Mouse (Mus musculus): ENCODE data around the gene Cd47.

GRCm38 (mm10) chr16:49853633-49854032, 53.3 kb downstream of the Cd47 start:
- TF ChIP-seq CTCF (IDR thresholded peaks at IDR 0.05; ENCODE audit: borderline replicate concordance, control insufficient read depth, extremely low read depth, insufficient read depth, low read length, poor library complexity) (no peak), POLR2A (IDR thresholded peaks at IDR 0.05; ENCODE audit: control insufficient read depth, extremely low read depth, insufficient read depth, low read length, poor library complexity) (no peak)

All from thymus, adult 2 months (tissue).